Mouse (Mus musculus) embryonic facial prominence, embryonic 12.5 days (tissue): ENCODE measurements at regions not wholly inside any gene's neighbourhood (a gene's known extent, or its start where the extent isn't known, plus 50 kb on each side); places are given as distances from the start of the nearest gene placed in this dataset.

ENCODE experiments used
- ATAC-seq: fragments of 200-750 bp; cut with Nextera tagmentation; 2 replicates; pipeline ENCODE4 v1.8.0; 2017; ENCODE audit not compliant: insufficient number of reproducible peaks, insufficient read depth, low FRiP score, low TSS enrichment
- H3K27ac ChIP-seq: fragments of 300-500 bp; sonication (generic); 2 replicates; pipeline ENCODE4 v1.5.1; 2016; ENCODE audit warnings: mild to moderate bottlenecking
- H3K27me3 ChIP-seq: fragments of 300-500 bp; sonication (generic); 2 replicates; pipeline ENCODE4 v1.6.1; 2016; ENCODE audit warnings: mild to moderate bottlenecking, moderate library complexity
- H3K36me3 ChIP-seq: fragments of 300-500 bp; sonication (generic); 2 replicates; pipeline ENCODE4 v1.6.1; 2016; ENCODE audit warnings: mild to moderate bottlenecking
- H3K4me1 ChIP-seq: fragments of 300-500 bp; sonication (generic); 2 replicates; pipeline ENCODE4 v1.6.1; 2016
- H3K4me2 ChIP-seq: fragments of 300-500 bp; sonication (generic); replicated peaks from 2 replicates; pipeline ENCODE4 v1.6.1; 2016; ENCODE audit warnings: mild to moderate bottlenecking, moderate library complexity
- H3K4me3 ChIP-seq: fragments of 300-500 bp; sonication (generic); 2 replicates; pipeline ENCODE4 v1.5.1; 2016; ENCODE audit warnings: mild to moderate bottlenecking
- H3K9ac ChIP-seq: fragments of 300-500 bp; sonication (generic); 2 replicates; pipeline ENCODE4 v1.6.1; 2016; ENCODE audit warnings: mild to moderate bottlenecking, moderate library complexity
- H3K9me3 ChIP-seq: fragments of 300-500 bp; sonication (generic); 2 replicates; pipeline ENCODE4 v1.6.1; 2016; ENCODE audit warnings: mild to moderate bottlenecking, moderate library complexity
- WGBS: fragments of 180-500 bp; shearing (Covaris S2); methylation state at CpG from one replicate; pipeline ENCODE4 v1.1.7; 2016; 5-methylcytosine and 5-hydroxymethylcytosine counted together

DNA sequence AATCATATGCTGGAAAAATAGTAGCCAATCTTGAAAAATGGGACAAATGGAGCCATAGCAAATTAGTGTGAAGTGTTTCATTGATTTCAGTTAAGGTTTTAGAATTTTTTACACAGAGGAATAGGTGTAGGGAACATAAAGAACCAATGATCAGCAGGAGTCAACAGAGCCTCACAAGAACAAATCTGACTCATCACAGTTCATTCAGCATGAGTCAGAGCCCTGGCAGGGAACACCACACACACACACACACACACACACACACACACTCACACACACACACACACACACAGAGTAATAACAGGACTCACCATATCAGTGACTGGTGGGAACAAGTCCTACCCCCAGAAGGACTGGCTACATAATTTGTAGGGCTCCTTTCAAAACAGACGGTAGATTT lies 259.7 kb upstream of the Erbb4 start:
- H3K4me2 ChIP-seq: no peak overlapping the region
- H3K27me3 ChIP-seq: no peaks in the 10 kb centered on the region
- no peak overlapping the region for H3K9ac ChIP-seq
- H3K9me3 ChIP-seq: no peaks in the 10 kb centered on the region
- H3K36me3 ChIP-seq: no peaks in the 10 kb centered on the region
- H3K4me3 ChIP-seq: no peak overlapping the region
- no peaks in the 10 kb centered on the region for H3K4me1 ChIP-seq
- WGBS: 66% methylated on average over 1 of the region's 1 CpGs
- no peak for ATAC-seq
- no peak overlapping the region for H3K27ac ChIP-seq

DNA sequence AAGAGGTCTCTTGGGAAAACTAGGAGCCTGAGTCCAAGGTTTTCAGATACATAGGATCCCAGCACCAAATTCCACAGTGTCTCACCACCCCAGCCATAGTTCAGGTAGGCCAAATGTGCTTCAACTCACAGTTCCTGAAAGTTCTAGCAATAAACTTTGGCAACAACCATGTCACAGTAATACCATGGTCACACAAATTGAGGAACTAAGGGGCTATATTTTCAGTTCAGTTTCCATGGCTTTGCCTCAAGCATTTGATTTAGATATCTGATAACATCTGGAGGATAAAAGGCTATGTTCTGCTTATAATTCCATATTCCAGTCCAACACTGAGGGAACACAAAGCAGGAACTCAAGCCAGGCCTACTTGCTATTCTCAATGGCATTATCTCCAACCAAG lies 256.2 kb upstream of the Erbb4 start:
- no peaks in the 10 kb centered on the region for H3K36me3 ChIP-seq
- no peak for ATAC-seq

DNA sequence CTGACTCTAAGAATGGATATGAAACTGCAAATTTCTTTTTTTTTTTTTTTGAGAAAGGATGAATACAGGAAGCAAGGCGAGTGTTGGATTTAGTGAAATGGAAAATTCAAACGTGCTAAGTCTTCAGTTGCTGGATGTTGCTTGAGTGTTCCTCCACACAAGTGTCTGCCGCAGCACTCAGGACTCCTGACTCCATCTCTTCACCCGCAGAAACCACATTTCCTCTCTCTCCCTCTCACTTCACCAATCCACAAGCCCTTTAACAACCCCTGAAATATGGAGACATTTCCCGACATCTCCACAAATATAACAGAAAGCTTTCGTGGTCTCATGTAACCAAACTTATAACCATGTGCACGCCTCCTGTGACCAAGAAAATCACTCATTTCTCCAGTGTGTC lies 249.7 kb upstream of the Erbb4 start:
- H3K27ac ChIP-seq: no peak overlapping the region
- H3K27me3 ChIP-seq: no peaks in the 10 kb centered on the region
- no peak overlapping the region for H3K9ac ChIP-seq
- H3K4me3 ChIP-seq: no peak overlapping the region
- WGBS: 83% methylated on average over 7 of the region's 7 CpGs
- no peak overlapping the region for H3K4me2 ChIP-seq
- ATAC-seq: no peak
- no peaks in the 10 kb centered on the region for H3K36me3 ChIP-seq
- no peaks in the 10 kb centered on the region for H3K9me3 ChIP-seq
- no peaks in the 10 kb centered on the region for H3K4me1 ChIP-seq

More for the DNA sequence above, 256.2 kb upstream of the Erbb4 start:
- H3K4me1 ChIP-seq: no peaks in the 10 kb centered on the region
- no peaks in the 10 kb centered on the region for H3K9me3 ChIP-seq
- no peak overlapping the region for H3K4me3 ChIP-seq
- no peaks in the 10 kb centered on the region for H3K27me3 ChIP-seq
- no peak overlapping the region for H3K4me2 ChIP-seq
- H3K9ac ChIP-seq: no peak overlapping the region
- H3K27ac ChIP-seq: no peak overlapping the region

DNA sequence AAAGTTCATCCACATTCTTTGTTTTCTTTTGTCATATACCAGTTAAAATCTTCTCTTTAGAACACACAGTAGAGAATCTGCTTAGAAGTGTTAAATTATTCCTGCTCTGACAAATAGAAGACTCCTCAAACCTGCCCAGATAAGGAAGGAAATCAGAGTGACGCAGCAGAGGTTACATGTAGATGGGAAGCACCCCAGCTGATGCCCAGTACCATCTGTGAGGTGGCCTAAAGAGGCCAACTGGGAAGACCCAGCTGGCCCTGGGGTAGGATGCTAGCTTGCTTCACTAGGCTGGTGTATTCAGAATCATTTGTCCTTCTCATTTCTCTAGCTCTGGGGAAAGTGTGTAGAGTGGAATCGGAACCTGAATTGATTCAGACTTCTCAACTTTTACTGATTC lies 242.6 kb upstream of the Erbb4 start:
- Histone ChIP-seq H3K36me3 (no peaks in the 10 kb centered on the region), H3K4me1 (no peaks in the 10 kb centered on the region), H3K27me3 (no peaks in the 10 kb centered on the region), H3K4me2 (no peak overlapping the region), H3K9ac (no peak overlapping the region), H3K27ac (no peak overlapping the region), H3K4me3 (no peak overlapping the region), H3K9me3 (no peaks in the 10 kb centered on the region)
- WGBS: 89% methylated on average over 2 of the region's 2 CpGs
- ATAC-seq: no peak

DNA sequence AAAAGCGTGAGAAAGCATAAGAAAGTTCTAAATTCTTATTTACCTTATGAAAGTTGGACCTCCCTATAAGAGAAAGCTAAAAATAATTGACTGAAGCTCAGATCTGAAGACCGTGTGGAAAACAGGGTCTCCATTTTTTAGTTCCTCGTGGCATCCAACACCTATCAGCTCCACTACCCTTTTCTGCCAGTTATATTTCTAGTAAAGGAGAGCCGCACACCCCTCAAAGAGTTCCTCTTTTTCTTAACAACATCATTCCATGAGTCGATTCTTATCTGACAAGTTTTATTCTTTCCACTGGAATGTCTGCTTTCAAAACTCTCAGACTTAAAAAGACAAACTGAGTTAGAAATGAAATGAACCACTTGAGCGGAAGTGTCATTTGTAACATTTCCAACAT lies 242.0 kb upstream of the Erbb4 start:
- Histone ChIP-seq H3K9me3 (no peaks in the 10 kb centered on the region), H3K27me3 (no peaks in the 10 kb centered on the region), H3K27ac (no peak overlapping the region), H3K4me2 (no peak overlapping the region), H3K9ac (no peak overlapping the region), H3K4me1 (no peaks in the 10 kb centered on the region), H3K4me3 (no peak overlapping the region), H3K36me3 (no peaks in the 10 kb centered on the region)
- 88% methylated on average over 6 of the region's 6 CpGs for WGBS
- ATAC-seq: no peak

DNA sequence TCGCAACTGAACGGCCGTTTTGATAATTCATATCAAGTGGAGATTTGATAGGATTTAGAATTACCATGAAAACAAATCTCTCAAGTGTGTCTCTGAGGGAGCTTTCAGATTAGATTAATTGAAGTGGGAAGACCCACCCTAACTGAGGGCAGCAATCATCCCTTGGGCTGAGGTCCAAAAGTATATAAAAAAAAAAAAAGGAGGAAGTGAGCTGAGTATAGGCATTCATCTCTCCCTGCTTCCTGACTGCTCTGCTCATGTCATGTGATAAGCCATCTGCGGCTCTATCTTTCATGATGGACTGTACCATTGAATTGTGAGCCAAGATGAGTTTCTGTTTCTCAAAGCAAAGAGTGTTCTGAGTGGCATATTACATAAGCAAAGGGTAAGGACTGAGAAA lies 234.2 kb upstream of the Erbb4 start:
- WGBS: 93% methylated on average over 4 of the region's 4 CpGs

DNA sequence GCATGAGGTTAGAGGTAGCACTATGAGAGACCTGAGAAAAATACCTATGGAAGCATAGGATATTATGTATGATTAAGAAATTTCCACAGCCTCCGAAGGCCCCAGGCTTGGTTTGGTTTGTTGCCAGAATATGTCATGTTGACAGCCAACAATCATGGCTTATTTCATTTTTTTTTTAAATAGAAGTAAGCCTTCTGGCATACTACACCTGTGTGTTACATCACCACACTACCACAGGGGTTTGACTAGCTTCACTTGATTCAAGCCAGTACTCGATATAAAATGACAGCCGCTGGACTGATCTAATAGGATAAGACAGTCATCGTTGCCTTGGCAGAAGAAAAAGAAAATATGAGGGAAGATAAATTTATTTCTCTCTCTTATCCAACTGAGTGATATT lies 232.6 kb upstream of the Erbb4 start:
- no peak overlapping the region for H3K4me2 ChIP-seq
- H3K27ac ChIP-seq: no peak overlapping the region
- no peaks in the 10 kb centered on the region for H3K9me3 ChIP-seq
- ATAC-seq: no peak
- no peaks in the 10 kb centered on the region for H3K36me3 ChIP-seq
- H3K4me1 ChIP-seq: no peaks in the 10 kb centered on the region
- 91% methylated on average over 4 of the region's 4 CpGs for WGBS
- no peak overlapping the region for H3K9ac ChIP-seq
- H3K4me3 ChIP-seq: no peak overlapping the region
- no peaks in the 10 kb centered on the region for H3K27me3 ChIP-seq

More for the DNA sequence above, 234.2 kb upstream of the Erbb4 start:
- no peak overlapping the region for H3K4me2 ChIP-seq
- no peaks in the 10 kb centered on the region for H3K4me1 ChIP-seq
- H3K27ac ChIP-seq: no peak overlapping the region
- ATAC-seq: no peak
- H3K9me3 ChIP-seq: no peaks in the 10 kb centered on the region
- H3K27me3 ChIP-seq: no peaks in the 10 kb centered on the region
- H3K4me3 ChIP-seq: no peak overlapping the region
- no peaks in the 10 kb centered on the region for H3K36me3 ChIP-seq
- H3K9ac ChIP-seq: no peak overlapping the region

DNA sequence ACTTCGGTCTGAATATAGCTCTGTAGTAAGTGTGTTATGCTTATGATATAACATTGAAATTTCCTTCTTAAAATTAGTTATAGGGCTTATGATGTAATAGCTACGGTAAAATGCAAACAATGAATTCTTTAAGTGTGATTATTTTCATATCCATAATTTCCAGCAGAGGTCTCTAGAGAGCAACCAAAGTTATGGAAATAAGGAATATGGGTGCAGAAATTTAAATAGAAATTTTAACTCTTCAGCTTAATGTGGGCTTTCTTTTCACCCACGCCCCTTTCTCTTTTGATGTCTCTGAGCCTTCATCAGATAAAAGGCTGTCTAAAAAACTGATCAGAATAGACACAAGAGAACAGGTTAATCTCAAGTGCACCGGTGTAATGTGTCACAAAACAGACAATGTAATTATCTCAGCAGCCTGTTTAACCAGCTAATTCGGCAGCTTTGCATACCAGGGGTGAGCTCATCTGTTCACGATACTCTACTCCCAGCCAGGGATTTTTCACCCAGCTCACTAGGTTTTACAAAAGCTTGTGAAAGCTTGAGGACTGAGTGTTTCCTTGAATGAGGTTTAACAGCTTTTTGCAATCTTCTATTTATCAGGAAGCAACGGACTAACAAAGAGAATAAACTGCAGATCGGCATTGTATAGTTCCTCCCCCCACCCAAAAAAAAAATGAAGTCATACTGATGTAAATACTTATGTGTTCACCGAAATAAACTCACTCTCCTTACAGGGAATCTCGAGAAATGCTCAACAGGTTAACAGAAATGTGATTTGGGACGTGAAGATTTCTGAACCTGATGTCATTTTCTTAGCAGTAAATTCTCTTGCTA lies 223.8 kb upstream of the Erbb4 start:
- no peak overlapping the region for H3K4me3 ChIP-seq

DNA sequence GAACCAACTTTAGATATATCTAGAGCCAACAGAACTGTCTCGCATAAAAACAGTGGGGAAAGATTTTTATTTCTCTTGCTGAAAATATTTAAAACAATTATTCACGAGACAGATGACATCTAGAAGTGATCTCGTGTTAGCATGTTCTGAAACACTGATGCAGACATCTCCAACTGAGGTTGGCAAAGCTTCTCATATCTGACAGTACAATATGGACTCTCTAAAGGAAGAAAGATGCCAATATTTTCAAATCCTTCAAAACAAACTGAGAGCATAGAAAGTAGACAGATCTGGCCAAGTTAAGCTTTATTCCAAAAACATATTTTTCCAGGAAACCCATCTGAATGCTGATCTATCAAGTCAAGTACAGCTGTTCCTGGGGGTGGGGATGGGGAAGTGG lies 221.5 kb upstream of the Erbb4 start:
- WGBS: 78% methylated on average over 3 of the region's 3 CpGs
- Histone ChIP-seq H3K4me3 (no peak overlapping the region), H3K4me1 (no peaks in the 10 kb centered on the region), H3K9ac (no peak overlapping the region), H3K27me3 (no peaks in the 10 kb centered on the region), H3K4me2 (no peak overlapping the region), H3K27ac (no peak overlapping the region), H3K9me3 (no peaks in the 10 kb centered on the region), H3K36me3 (no peaks in the 10 kb centered on the region)
- no peak for ATAC-seq

More for the DNA sequence above, 223.8 kb upstream of the Erbb4 start:
- no peak overlapping the region for H3K27ac ChIP-seq
- no peaks in the 10 kb centered on the region for H3K9me3 ChIP-seq
- no peaks in the 10 kb centered on the region for H3K27me3 ChIP-seq
- 49% methylated on average over 11 of the region's 11 CpGs for WGBS
- ATAC-seq: no peak; the same call in 1 of the 2 replicates
- no peak overlapping the region for H3K4me2 ChIP-seq
- H3K36me3 ChIP-seq: no peaks in the 10 kb centered on the region
- H3K4me1 ChIP-seq: no peaks in the 10 kb centered on the region
- no peak overlapping the region for H3K9ac ChIP-seq

DNA sequence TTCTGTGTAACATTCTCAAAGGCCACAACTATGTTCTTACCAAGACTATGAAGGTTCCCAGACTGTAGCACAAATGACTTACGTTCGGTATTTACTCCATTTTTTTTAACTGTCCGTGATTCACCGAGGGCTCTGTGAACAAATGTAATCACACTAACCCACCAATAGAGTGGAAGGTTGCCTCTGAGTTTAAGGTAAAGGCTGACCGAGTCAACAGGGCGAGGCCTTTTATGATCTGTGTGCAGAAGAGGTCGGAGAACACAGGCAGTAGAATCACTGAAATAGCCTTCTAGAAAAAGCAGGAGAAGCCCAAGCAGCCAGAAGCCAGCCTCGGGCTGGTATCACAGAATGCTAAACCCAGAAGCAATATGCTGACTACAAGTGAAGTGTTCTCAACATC lies 218.9 kb upstream of the Erbb4 start:
- Histone ChIP-seq H3K36me3 (no peaks in the 10 kb centered on the region), H3K9me3 (no peaks in the 10 kb centered on the region), H3K4me1 (no peaks in the 10 kb centered on the region), H3K9ac (no peak overlapping the region), H3K4me3 (no peak overlapping the region), H3K27me3 (no peaks in the 10 kb centered on the region), H3K4me2 (no peak overlapping the region), H3K27ac (no peak overlapping the region)
- WGBS: 85% methylated on average over 8 of the region's 8 CpGs
- ATAC-seq: no peak

DNA sequence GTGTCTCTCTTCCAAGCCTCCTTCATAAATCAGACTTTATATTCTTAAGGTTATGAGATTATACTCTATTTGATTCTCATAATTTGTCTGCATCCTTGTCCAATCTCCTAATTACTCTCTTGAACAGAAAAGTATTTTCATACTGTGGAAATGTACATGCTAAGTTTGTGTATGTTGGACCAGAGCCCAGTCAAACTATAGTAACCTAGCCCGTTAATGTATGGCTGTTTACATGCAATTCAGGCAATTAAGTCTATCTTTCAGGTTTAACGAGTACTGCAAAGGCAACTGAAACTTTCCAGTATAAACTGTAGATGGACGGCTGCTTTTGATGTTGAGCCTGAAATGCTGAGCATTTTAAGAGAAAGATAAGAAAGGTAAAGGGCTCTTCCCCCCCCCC lies 211.7 kb upstream of the Erbb4 start:
- WGBS: 45% methylated on average over 3 of the region's 3 CpGs
- ATAC-seq: no peak

DNA sequence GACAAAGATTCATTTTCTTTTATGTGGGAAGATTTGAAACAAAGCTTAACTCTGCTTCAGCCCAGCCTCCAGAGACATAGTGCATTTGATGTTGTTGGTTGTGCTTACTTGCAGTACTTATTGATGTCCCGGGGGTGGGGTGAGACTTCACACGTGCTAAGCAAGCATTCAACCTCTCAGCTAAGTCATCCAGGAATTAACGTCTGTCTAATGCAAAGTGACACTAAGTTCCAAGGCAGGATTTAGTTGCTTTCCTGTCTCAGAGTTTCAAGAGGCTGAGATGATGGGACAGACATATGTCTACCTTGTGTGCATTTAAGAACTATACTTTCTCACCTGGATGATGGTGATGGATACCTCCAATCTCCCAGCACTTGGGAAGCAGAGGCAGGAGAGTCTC lies 189.0 kb upstream of the Erbb4 start:
- no peak overlapping the region for H3K4me3 ChIP-seq
- H3K27ac ChIP-seq: no peak overlapping the region
- H3K4me2 ChIP-seq: no peak overlapping the region
- no peaks in the 10 kb centered on the region for H3K36me3 ChIP-seq
- WGBS: 69% methylated on average over 3 of the region's 3 CpGs
- H3K9me3 ChIP-seq: no peaks in the 10 kb centered on the region
- no peaks in the 10 kb centered on the region for H3K27me3 ChIP-seq
- no peak for ATAC-seq
- no peak overlapping the region for H3K9ac ChIP-seq
- H3K4me1 ChIP-seq: no peaks in the 10 kb centered on the region

More for the DNA sequence above, 211.7 kb upstream of the Erbb4 start:
- H3K4me1 ChIP-seq: no peaks in the 10 kb centered on the region
- no peak overlapping the region for H3K9ac ChIP-seq
- H3K27ac ChIP-seq: no peak overlapping the region
- H3K9me3 ChIP-seq: no peaks in the 10 kb centered on the region
- H3K36me3 ChIP-seq: no peaks in the 10 kb centered on the region
- no peaks in the 10 kb centered on the region for H3K27me3 ChIP-seq
- H3K4me2 ChIP-seq: no peak overlapping the region
- no peak overlapping the region for H3K4me3 ChIP-seq
